Mouse (Mus musculus): ENCODE data around the gene Gp5. TPM values are rescaled to one million over a fixed set of nuclear protein-coding genes. Genes with fewer than 3 reads are reported as not detected.

The Gp5 gene
- polyA plus RNA-seq, 1 experiment from 2014 or later = 0.91 TPM

DNA sequence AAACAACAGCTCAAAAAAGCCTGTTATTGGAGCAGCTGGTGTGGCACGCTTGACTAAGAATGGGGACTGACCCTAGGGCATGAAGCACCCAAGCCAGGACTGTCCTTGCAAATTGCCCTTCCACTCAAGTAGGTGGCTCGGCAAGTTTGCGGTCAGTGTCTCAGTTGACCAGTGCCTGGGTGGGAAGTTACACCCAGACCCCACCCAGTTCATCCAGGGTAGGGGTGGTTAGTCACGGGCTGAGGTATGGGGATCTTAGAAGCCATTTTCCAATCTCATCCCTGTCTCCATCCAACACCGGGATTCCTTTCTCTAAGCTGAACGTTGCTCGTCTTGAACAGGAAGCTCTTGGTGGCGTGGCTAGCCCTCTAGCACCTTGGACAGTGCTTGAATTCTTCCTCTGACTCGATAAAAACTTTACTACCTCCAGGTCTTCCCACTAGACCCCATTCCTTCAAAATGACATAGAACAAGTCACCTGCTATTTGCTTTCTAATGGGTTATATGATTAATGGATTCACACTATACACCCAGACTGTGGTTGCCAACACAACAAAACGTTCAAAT lies 10.8 kb downstream of the Gp5 start:
- WGBS = 73% methylated on average over 10 of the region's 10 CpGs
- Histone ChIP-seq H3K4me1 (no peaks in the 10 kb centered on the region), H3K27me3 (peaks cover 30% of the 10 kb centered on the region), H3K9ac (no peak overlapping the region), H3K4me3 (replicated peaks) (no peak overlapping the region), H3K27ac (no peak overlapping the region), H3K36me3 (replicated peaks) (no peaks in the 10 kb centered on the region), H3K4me2 (no peak overlapping the region), H3K9me3 (no peaks in the 10 kb centered on the region)
- no peak for ATAC-seq (ENCODE audit: low FRiP score)

DNA sequence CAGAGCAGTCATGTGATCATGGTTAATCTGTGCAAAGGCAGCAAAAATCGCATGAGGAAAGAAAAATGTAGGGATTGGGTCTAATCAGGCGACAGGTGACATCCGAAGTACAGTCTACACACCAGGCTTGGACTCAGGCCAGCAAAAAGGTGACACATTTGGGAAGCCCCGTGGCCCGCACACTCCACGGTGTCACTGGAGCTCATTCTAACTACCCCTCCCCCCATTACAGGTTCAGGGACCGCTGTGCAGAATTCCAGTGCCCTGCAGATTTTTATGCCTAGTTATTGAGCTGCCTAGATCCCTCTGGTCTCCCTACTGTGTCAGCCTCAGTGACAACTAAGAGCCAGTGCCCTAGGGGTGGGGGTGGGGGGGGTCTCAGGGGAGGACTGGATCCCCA lies 13.1 kb downstream of the Gp5 start:
- 89% methylated on average over 7 of the region's 7 CpGs for WGBS
- H3K4me2 ChIP-seq = no peak overlapping the region
- H3K27ac ChIP-seq = no peak overlapping the region
- no peak for ATAC-seq (ENCODE audit: low FRiP score)
- H3K4me1 ChIP-seq = no peaks in the 10 kb centered on the region
- H3K9ac ChIP-seq = no peak overlapping the region
- H3K4me3 ChIP-seq (replicated peaks) = no peak overlapping the region
- H3K27me3 ChIP-seq = peaks cover 8% of the 10 kb centered on the region; the same call in 1 of the 2 replicates
- H3K9me3 ChIP-seq = no peaks in the 10 kb centered on the region
- H3K36me3 ChIP-seq (replicated peaks) = no peaks in the 10 kb centered on the region

DNA sequence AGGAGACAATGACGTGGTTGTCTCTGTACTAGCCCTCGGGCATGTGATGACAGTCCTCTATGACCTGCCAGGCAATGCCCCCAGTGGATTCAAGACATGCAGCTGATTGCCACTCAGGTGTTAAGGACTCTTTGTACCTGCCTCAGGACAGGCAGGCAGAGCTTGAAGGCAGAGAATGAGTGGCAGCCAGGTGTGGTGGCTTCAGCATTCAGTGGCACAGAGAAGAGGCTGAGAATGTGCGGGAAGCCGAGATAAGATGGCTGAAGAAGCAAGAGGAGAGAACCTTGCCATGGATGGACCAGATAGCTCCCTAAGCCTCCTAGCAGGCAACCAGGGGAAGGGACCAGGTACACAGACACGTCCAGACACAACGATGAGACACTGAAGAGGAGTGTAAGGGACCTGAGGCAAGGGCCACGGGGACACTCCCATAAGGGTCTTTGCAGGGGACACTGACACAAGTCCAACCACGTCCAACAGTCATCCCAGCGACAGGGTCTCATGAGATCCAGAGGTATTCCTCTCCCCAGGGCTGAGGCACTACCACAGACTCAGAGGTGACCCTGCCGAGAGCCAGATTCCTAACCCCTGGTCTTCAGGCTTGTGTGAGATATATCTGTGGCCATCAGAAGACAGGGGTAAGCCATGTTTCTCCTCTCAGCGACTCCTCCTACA lies 13.8 kb downstream of the Gp5 start:
- no peak for ATAC-seq (ENCODE audit: low FRiP score)
- Histone ChIP-seq H3K9me3 (no peaks in the 10 kb centered on the region), H3K27ac (no peak overlapping the region), H3K4me2 (no peak overlapping the region), H3K36me3 (replicated peaks) (no peaks in the 10 kb centered on the region), H3K9ac (no peak overlapping the region), H3K4me1 (no peaks in the 10 kb centered on the region), H3K4me3 (replicated peaks) (no peak overlapping the region), H3K27me3 (0 out of 2 replicates have a peak, but pooled peaks cover 2% of the 10 kb centered on the region)
- 90% methylated on average over 11 of the region's 11 CpGs for WGBS

DNA sequence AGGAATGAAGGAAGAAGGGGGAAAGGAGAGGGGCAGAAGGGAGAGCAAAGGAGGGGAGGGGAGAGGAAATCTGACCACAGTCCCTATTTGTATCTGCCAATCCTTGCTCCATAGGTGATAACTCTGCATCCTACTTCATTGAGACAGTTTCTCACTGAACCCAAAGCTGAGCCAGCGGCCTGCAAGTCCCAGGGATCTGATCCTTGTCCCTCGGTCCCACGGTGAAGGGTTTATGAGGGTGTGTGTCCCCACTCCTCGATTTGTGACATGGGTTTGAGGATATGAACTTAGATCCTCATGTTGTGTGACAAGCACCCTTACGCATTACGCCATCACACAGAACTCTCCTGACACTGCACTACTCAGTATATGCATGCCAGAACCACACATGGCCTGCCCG lies 15.5 kb downstream of the Gp5 start:
- Histone ChIP-seq H3K4me2 (no peak overlapping the region), H3K9ac (no peak overlapping the region), H3K9me3 (no peaks in the 10 kb centered on the region), H3K4me3 (replicated peaks) (no peak overlapping the region), H3K36me3 (replicated peaks) (no peaks in the 10 kb centered on the region), H3K4me1 (no peaks in the 10 kb centered on the region), H3K27ac (no peak overlapping the region), H3K27me3 (no peaks in the 10 kb centered on the region)
- 89% methylated on average over 7 of the region's 7 CpGs for WGBS
- no peak for ATAC-seq (ENCODE audit: low FRiP score)

DNA sequence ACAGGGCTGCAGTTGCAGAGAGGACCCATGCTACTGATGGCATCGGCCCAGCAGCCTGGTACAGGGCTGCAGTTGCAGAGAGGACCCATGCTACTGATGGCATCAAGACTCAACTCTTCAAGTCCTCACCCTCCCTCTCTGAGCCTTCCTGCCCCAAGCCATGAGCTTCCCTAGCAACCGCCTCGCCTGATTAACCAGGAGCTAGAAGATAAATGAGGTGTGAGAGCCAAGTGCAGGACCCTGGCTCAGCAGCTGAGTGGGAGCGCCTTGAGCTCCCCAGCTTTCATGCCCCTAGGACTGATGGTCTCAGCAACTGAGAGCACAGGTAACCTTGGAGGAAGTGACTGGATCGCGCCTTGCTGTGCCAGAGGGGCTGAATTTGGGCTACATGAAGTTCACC lies 20.1 kb downstream of the Gp5 start:
- Histone ChIP-seq H3K4me2 (no peak overlapping the region), H3K27ac (no peak overlapping the region), H3K4me1 (peaks cover 4% of the 10 kb centered on the region; the same call in 1 of the 2 replicates), H3K9me3 (no peaks in the 10 kb centered on the region), H3K4me3 (replicated peaks) (no peak overlapping the region), H3K27me3 (peaks cover 23% of the 10 kb centered on the region), H3K36me3 (replicated peaks) (no peaks in the 10 kb centered on the region), H3K9ac (no peak overlapping the region)
- no peak for ATAC-seq (ENCODE audit: low FRiP score)
- WGBS = 81% methylated on average over 6 of the region's 6 CpGs

DNA sequence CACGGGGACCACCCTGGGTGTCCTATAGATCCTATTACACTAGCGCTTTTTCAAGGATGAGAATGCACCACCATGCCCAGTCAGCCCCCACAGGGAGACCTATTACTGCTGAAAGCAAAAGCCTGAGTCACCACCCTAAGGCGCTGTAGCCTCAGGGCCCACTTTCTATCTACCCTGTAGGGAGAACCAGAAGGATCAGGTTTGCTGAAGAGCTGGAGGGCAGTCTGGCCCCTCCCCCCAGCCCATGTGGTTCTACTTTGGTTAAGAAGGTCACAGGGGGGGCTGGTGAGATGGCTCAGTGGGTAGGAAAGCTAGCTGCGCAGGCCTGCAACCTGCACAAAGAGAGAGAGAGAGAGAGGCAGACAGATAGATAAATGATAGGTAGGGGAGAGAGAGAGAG lies 24.9 kb downstream of the Gp5 start:
- WGBS = 57% methylated on average over 4 of the region's 4 CpGs
- H3K36me3 ChIP-seq (replicated peaks) = no peaks in the 10 kb centered on the region
- H3K9me3 ChIP-seq = no peaks in the 10 kb centered on the region
- H3K9ac ChIP-seq = no peak overlapping the region
- H3K4me1 ChIP-seq = peaks cover 24% of the 10 kb centered on the region
- no peak overlapping the region for H3K4me2 ChIP-seq
- no peak overlapping the region for H3K4me3 ChIP-seq (replicated peaks)
- H3K27me3 ChIP-seq = peaks cover 66% of the 10 kb centered on the region
- no peak for ATAC-seq (ENCODE audit: low FRiP score)
- H3K27ac ChIP-seq = no peak overlapping the region

DNA sequence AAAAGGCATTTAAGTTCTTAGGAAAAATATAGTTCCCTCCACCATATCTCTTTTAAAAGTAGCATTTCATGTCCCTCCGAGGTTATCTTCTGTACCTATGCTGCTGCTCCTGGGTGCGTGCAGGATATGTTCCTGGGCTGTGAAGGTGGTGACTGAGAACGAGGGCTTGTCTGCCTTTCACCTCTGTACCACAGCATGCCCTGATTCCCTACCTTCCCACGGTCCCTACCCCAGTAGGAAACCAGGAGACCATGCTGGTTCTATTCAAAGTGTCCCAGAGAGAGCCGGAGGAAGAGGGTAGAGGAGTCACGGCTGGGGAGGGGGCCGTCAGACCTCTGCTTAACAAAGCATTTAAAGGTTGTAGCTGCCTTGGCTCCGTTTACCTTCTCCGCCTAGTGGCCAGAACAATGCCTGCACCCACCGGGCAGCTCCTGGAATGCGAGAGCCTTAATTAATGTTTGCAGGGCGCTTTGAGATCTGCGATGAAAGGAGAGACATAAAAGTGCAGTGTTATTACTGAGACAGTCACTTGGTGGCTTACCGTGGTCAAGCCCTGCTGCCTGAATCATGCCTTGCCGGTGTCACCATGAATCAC lies 26.7 kb downstream of the Gp5 start:
- Histone ChIP-seq H3K9me3 (no peaks in the 10 kb centered on the region), H3K9ac (no peak overlapping the region), H3K27ac (no peak overlapping the region), H3K4me2 (peak overlapping the region; percentile 40), H3K36me3 (replicated peaks) (no peaks in the 10 kb centered on the region), H3K4me1 (peaks cover 27% of the 10 kb centered on the region), H3K27me3 (peaks cover 61% of the 10 kb centered on the region), H3K4me3 (replicated peaks) (peak overlapping the region; percentile 15; the same call in 1 of the 2 replicates)
- peak; percentile 70 for ATAC-seq (ENCODE audit: low FRiP score)
- 2% methylated on average over 15 of the region's 15 CpGs for WGBS

DNA sequence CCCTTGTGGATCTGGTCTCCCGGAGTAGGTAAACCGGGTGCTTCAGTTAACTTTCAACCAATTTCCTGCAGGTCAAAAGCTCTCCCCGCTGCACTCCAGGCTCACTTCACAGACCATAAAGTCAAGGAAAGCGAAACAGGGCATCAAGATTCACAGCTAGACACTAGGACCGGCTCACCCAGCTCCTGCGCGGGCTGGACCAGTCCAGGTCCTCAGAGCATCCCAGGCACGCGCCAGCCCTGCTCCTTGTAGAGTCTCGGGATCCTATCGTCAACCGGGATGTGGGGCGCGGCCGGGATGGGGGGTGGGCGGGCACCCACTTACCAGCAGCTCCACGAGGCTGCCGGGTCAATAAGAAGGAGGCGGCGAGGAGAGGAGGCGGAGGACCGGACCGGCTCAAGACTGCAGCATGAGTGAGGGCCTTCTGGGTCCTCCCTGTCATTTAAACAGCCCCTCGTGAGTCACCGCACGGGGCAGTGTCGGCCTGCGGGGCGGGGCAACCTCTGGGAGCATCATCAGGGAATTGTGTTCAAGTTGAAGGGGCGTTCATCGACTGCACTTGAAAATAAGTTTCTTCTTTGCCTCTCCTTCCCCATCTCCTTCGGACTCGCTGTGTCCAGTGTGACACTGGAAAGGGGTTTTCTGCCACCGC lies 27.6 kb downstream of the Gp5 start, which contains the start of gene Lrrc15:
Lrrc15 (minus strand) TSS at position 413 of the 652 bp plus-strand sequence.
- H3K27me3 ChIP-seq = peaks cover 56% of the 10 kb centered on the region

DNA sequence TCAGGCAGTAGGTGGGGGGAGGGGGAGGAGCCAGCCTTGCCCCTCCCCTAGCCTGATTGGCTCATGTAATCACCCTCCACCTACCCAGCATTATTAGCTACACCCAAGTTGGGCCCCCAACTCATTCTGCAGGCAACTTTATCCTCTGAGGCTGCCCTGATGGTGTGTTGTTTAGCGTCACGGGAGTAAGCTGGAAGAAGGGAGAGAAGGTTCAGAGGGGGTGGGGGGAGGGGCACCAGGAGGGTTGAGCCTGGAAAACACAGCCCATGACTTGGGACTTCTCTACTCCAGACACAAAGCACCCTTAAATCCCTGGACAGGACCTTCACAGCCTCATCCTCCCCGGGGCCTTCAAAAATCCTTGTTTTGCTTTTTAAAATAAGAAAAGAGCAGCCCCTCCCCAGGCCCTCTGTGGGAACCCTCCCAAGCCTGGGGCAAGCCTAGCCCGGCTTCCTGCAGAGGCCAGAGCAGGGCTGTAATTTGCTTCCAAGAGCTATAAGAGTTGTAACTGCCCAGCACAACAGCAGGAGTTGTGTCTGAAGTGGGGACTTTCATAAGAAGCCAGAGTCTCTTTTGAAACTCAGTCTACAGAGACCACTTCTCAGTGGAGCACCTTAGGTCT lies 29.8 kb downstream of the Gp5 start:
- peaks cover 47% of the 10 kb centered on the region for H3K27me3 ChIP-seq
- H3K27ac ChIP-seq = no peak overlapping the region
- no peak overlapping the region for H3K9ac ChIP-seq
- WGBS = 10% methylated on average over 4 of the region's 4 CpGs
- H3K9me3 ChIP-seq = no peaks in the 10 kb centered on the region
- no peak for ATAC-seq (ENCODE audit: low FRiP score)
- H3K4me2 ChIP-seq = no peak overlapping the region
- H3K36me3 ChIP-seq (replicated peaks) = no peaks in the 10 kb centered on the region
- peaks cover 26% of the 10 kb centered on the region for H3K4me1 ChIP-seq
- no peak overlapping the region for H3K4me3 ChIP-seq (replicated peaks)

More for the DNA sequence above, 27.6 kb downstream of the Gp5 start, which contains the start of gene Lrrc15:
- H3K27ac ChIP-seq = no peak within 1 kb of the TSS
- H3K4me3 ChIP-seq (replicated peaks) = peak within 1 kb of the TSS; percentile 30
- no peaks in the 10 kb centered on the region for H3K9me3 ChIP-seq
- no peak within 1 kb of the TSS for H3K9ac ChIP-seq
- H3K36me3 ChIP-seq (replicated peaks) = no peaks in the 10 kb centered on the region
- peaks cover 27% of the 10 kb centered on the region for H3K4me1 ChIP-seq
- H3K4me2 ChIP-seq = peak within 1 kb of the TSS; percentile 53
- ATAC-seq (ENCODE audit: low FRiP score) = no peak; the same call in 1 of the 2 replicates
- 7% methylated on average over 34 of the region's 34 CpGs for WGBS

DNA sequence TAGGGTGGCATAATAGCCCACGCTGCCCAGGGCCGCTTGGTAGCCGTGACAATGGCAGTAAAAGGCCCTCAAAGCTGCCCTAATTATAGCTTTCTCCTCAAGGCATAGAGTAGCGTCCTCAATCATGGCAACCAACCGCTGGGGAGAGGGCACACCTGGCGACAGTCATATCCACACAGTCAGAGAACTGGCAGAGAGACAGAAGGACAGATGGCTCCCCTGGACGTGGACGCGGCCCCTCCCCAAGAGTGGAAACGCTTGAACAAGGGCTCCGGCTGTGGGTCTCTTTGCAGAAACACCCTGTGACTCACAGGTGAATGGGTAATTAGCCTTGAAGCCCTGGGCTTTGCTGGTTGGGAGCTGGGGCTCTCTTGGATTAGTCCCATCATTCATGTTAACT lies 32.2 kb downstream of the Gp5 start:
- Histone ChIP-seq H3K9ac (no peak overlapping the region), H3K27me3 (peaks cover 23% of the 10 kb centered on the region), H3K27ac (no peak overlapping the region), H3K4me1 (peaks cover 15% of the 10 kb centered on the region), H3K9me3 (no peaks in the 10 kb centered on the region), H3K4me3 (replicated peaks) (no peak overlapping the region), H3K36me3 (replicated peaks) (no peaks in the 10 kb centered on the region), H3K4me2 (no peak overlapping the region)
- no peak for ATAC-seq (ENCODE audit: low FRiP score)
- WGBS = 73% methylated on average over 11 of the region's 11 CpGs

DNA sequence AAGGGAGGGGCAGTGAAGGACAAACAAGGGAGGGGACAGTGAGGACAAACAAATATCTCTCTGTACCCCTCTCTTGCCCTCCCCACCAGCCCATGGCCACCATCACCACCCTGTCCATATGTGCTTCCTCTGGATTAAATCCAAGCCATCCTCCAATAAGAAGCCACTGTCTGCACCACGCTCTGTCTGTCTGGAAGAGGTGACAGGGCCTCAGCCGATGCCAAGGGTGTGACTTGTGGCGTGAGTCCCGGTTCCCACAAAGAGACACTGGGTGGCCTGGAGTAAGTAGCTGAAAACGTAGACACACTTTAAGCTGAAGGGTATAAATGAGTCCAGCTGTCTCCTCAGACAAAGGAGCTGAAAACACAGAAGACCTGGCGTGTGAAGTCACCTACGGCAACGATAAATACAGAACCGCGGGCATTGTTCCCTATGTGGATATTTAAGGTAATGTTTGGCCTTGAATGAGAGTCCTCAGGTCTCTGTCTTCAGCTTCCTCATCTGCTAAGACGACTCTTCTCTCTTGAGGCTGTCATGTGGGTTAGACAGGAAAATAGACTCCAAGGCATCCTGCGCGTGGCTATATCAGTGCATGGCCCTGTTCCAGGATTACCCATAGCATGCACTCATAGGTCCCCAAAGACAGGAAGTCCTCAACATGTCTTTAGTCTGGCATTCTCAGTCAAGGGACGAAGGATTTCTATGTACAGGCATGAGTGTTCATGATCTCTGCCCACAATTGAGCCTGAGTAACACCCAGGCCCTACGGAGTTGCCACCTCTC lies 34.8 kb downstream of the Gp5 start:
- H3K4me2 ChIP-seq = no peak overlapping the region
- ATAC-seq (ENCODE audit: low FRiP score) = no peak
- WGBS = 82% methylated on average over 15 of the region's 15 CpGs

More for the DNA sequence above, 34.8 kb downstream of the Gp5 start:
- Histone ChIP-seq H3K9ac (no peak overlapping the region), H3K27ac (no peak overlapping the region), H3K27me3 (no peaks in the 10 kb centered on the region), H3K36me3 (replicated peaks) (no peaks in the 10 kb centered on the region), H3K9me3 (no peaks in the 10 kb centered on the region), H3K4me3 (replicated peaks) (no peak overlapping the region), H3K4me1 (peaks cover 16% of the 10 kb centered on the region)

Measured in forebrain, embryonic 12.5 days (tissue).